17 mouse cellular contexts compared by ENCODE assay signal in the genomic region with DNA sequence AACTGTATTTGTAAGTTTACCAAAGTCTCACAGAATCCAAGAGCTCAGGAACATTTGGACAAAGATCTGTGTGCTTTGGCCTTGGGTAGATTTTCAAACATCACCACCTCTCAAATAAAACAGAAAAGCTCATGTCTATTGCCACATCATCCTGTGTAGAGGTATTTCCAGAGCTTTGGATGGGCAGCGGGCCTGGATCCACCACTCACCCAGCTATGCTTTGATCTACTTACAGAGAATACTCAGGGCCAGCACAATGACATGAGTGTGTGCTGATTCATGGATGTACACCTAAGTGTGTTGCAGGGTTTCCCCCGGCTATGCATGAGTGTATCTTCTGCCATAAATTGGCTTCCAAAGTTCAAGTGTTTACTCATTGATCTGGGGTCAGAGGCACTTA. TPM values are rescaled to one million over a fixed set of nuclear protein-coding genes. Genes with fewer than 3 reads are reported as not detected.
DNase-seq lines count a peak whose midpoint lies in the region; ATAC-seq and TF ChIP-seq lines count a peak whose summit lies in the region.
"Not testable (repeated sequence)": the region's sequence is repeated elsewhere in the genome, so short reads cannot be mapped to it uniquely, and the experiment has no call there.
"Had no signal": no experiment of that assay in that cellular context is flagged by ENCODE, and none has a peak within 500 bp of the region (broad histone marks: within the 10 kb centered on the region; RNA-seq: fewer than 3 reads in every experiment).

No protein-coding gene starts in this region.

- ATAC-seq in liver, embryonic 16.5 days (ENCODE audit: low read depth) = peak; percentile 35; the same call in 1 of the 2 replicates
- ATAC-seq in liver, postnatal 0 days = peak; percentile 80

- H3K9ac ChIP-seq in liver, adult 2 months (ENCODE audit: low read depth, low read length); liver, embryonic 16.5 days (ENCODE audit: low read depth, low read length); liver, postnatal 0 days (replicated peaks): not testable (repeated sequence)

- peak; percentile 66 for DNase-seq in heart, adult 11 months
- peak; percentile 86 for DNase-seq in liver, adult 2 months (ENCODE audit: extremely low read depth, low read depth, low spot score)
- not testable (repeated sequence) for DNase-seq in liver, postnatal 0 days

- not testable (repeated sequence) for TF ChIP-seq EP300 in liver, postnatal 0 days (IDR thresholded peaks at IDR 0.05; ENCODE audit: low read depth)

- not testable (repeated sequence) for H3K79me2 ChIP-seq in liver, adult 2 months (ENCODE audit: control insufficient read depth, insufficient read depth, low read length)

- not testable (repeated sequence) for TF ChIP-seq CTCF in liver, adult 2 months (IDR thresholded peaks at IDR 0.05; ENCODE audit: low read depth, low read length); liver, postnatal 0 days (IDR thresholded peaks at IDR 0.05; ENCODE audit: low read depth)

- not testable (repeated sequence) for H3K4me2 ChIP-seq in liver, embryonic 16.5 days (ENCODE audit: low read depth, low read length); liver, postnatal 0 days (ENCODE audit: low read depth, low read length)

- not testable (repeated sequence) for H3K4me1 ChIP-seq in liver, adult 2 months (ENCODE audit: control insufficient read depth, insufficient read depth, low read length); liver, embryonic 16.5 days (ENCODE audit: control insufficient read depth, low read depth, low read length); liver, postnatal 0 days (ENCODE audit: insufficient read depth)

- WGBS in liver, adult 2 months = 14% methylated on average over 2 of the region's 2 CpGs
- WGBS in liver, embryonic 16.5 days (ENCODE audit: insufficient replicate concordance) = 37% methylated on average over 2 of the region's 2 CpGs
- 38% methylated on average over 2 of the region's 2 CpGs for WGBS in liver, postnatal 0 days (ENCODE audit: insufficient replicate concordance)

- not testable (repeated sequence) for H3K9me3 ChIP-seq in liver, embryonic 16.5 days (replicated peaks; ENCODE audit: control insufficient read depth, low read length); liver, postnatal 0 days (ENCODE audit: low read length)

- TF ChIP-seq POLR2A in liver, adult 2 months (IDR thresholded peaks at IDR 0.05; ENCODE audit: extremely low read depth, insufficient read depth, low read length) = not testable (repeated sequence)

- H3K36me3 ChIP-seq in liver, adult 2 months (ENCODE audit: control insufficient read depth, insufficient read depth, low read length); liver, embryonic 16.5 days (ENCODE audit: control insufficient read depth, insufficient read depth); liver, postnatal 0 days (replicated peaks; ENCODE audit: insufficient read depth, low read length): not testable (repeated sequence)

- H3K27me3 ChIP-seq in liver, adult 2 months (ENCODE audit: control insufficient read depth, insufficient read depth, low read length); liver, embryonic 16.5 days (ENCODE audit: control insufficient read depth, insufficient read depth, low read depth, low read length); liver, postnatal 0 days (ENCODE audit: insufficient read depth, low read length): not testable (repeated sequence)

- H3K27ac ChIP-seq in liver, adult 2 months (replicated peaks; ENCODE audit: insufficient read depth, low read depth, low read length); liver, embryonic 16.5 days (ENCODE audit: low read length); liver, postnatal 0 days (ENCODE audit: low read depth): not testable (repeated sequence)

- not testable (repeated sequence) for H3K4me3 ChIP-seq in liver, adult 2 months (ENCODE audit: insufficient read depth, low read depth, low read length); liver, embryonic 16.5 days (ENCODE audit: low read depth, low read length); liver, postnatal 0 days (ENCODE audit: low read depth, low read length)

RNA-seq across cellular contexts. Expression of gene Cyp2a5, which starts 8.3 kb away (rescaled TPM):
- 1,078 and 1,690 TPM in 2 replicates for total RNA-seq in liver, adult 2 months (2014; rRNA removed)
- 424 and 429 TPM in 2 replicates for polyA plus RNA-seq in liver, adult 2 months (2012; rRNA removed)
- polyA plus RNA-seq in liver, embryonic 16.5 days (2015; fragmentation: Nextera tagmentation; extraction: Ambion mirVana) = 2.1 and 2.6 TPM in 2 replicates
- 5.4 and 5.6 TPM in 2 replicates for polyA plus RNA-seq in liver, postnatal 0 days (2015; fragmentation: Nextera tagmentation; extraction: Ambion mirVana)
- total RNA-seq: CH12.LX, ES-E14, G1E, MEL had no signal
- polyA plus RNA-seq: activated CD4-positive, CD25-positive, alpha-beta regulatory T cell, adult 4 months; C2C12; CD4-positive, CD25-positive, alpha-beta regulatory T cell, adult 4 months; G1E; Patski had no signal

RNA-seq across cellular contexts. Expression of gene Cyp2g1, which starts 34.7 kb away (rescaled TPM):
- 10.7 and 14.6 TPM in 2 replicates for total RNA-seq in liver, adult 2 months (2014; rRNA removed)
- 7.6 and 8.5 TPM in 2 replicates for polyA plus RNA-seq in liver, adult 2 months (2012; rRNA removed)
- polyA plus RNA-seq in liver, embryonic 16.5 days (2015; fragmentation: Nextera tagmentation; extraction: Ambion mirVana) = not detected in 2 replicates
- polyA plus RNA-seq in liver, postnatal 0 days (2015; fragmentation: Nextera tagmentation; extraction: Ambion mirVana) = 0.59 and 0.80 TPM in 2 replicates
- total RNA-seq: adrenal gland, adult 18-20 months; adrenal gland, adult 2 months; adrenal gland, postnatal 25 days; adrenal gland, postnatal 36 days; ES-E14; G1E; MEL had no signal
- polyA plus RNA-seq: activated CD4-positive, CD25-positive, alpha-beta regulatory T cell, adult 4 months; adrenal gland, adult 2 months; brain, embryonic 14.5 days; C2C12; CD4-positive, CD25-positive, alpha-beta regulatory T cell, adult 4 months; G1E; Patski had no signal

Comparison
In these comparisons a context has a peak if more than half of its experiments do, and no peak if none do; other contexts are left out.
1. RNA of gene Cyp2a5, which starts 8.3 kb away (polyA plus RNA-seq): 424 to 429 TPM in liver, adult 2 months; 5.4 to 5.6 TPM in liver, postnatal 0 days and 2.1 to 2.6 TPM in liver, embryonic 16.5 days; every median in the first group is over 10 times any median in the second.